Mouse (Mus musculus) lung, embryonic 15.5 days (tissue): ENCODE measurements around the gene Xlr5b. TPM values are rescaled to one million over a fixed set of nuclear protein-coding genes. Genes with fewer than 3 reads are reported as not detected.
"Not testable (repeated sequence)": the region's sequence is repeated elsewhere in the genome, so short reads cannot be mapped to it uniquely, and the experiment has no call there.

Experiments used
- ATAC-seq: fragments of 200-750 bp; cut with Nextera tagmentation; 2 replicates; pipeline ENCODE4 v1.8.0; 2017; ENCODE audit warnings: moderate number of reproducible peaks, borderline replicate concordance; ENCODE audit not compliant: low FRiP score, low TSS enrichment; ENCODE audit errors: extremely low read depth
- H3K27ac ChIP-seq: fragments of 300-500 bp; sonication (generic); 2 replicates; pipeline ENCODE4 v1.5.1; 2015; ENCODE audit warnings: moderate library complexity, mild to moderate bottlenecking, inconsistent platforms
- H3K27me3 ChIP-seq: fragments of 300-500 bp; sonication (generic); 2 replicates; pipeline ENCODE4 v1.6.1; 2015; ENCODE audit warnings: inconsistent platforms
- H3K36me3 ChIP-seq: fragments of 300-500 bp; sonication (generic); 2 replicates; pipeline ENCODE4 v1.6.1; 2015; ENCODE audit warnings: inconsistent platforms
- H3K4me1 ChIP-seq: fragments of 300-500 bp; sonication (generic); 2 replicates; pipeline ENCODE4 v1.6.1; 2015; ENCODE audit warnings: inconsistent platforms
- H3K4me2 ChIP-seq: fragments of 300-500 bp; sonication (generic); 2 replicates; pipeline ENCODE4 v1.6.1; 2015; ENCODE audit warnings: inconsistent platforms, mild to moderate bottlenecking, moderate library complexity
- H3K4me3 ChIP-seq: fragments of 300-500 bp; sonication (generic); 2 replicates; pipeline ENCODE4 v1.5.1; 2015; ENCODE audit warnings: mild to moderate bottlenecking, inconsistent platforms
- H3K9ac ChIP-seq: fragments of 300-500 bp; sonication (generic); 2 replicates; pipeline ENCODE4 v1.6.1; 2015; ENCODE audit warnings: inconsistent platforms
- H3K9me3 ChIP-seq: fragments of 300-500 bp; sonication (generic); 2 replicates; pipeline ENCODE4 v1.6.1; 2016; ENCODE audit warnings: inconsistent platforms
- WGBS: fragments of 180-500 bp; shearing (Covaris S2); methylation state at CpG from one replicate; pipeline ENCODE4 v1.1.7; 2015; 5-methylcytosine and 5-hydroxymethylcytosine counted together
- polyA plus RNA-seq: library from polyadenylated mRNA; unstranded; fragments of >200 nt; fragmentation: Nextera tagmentation; extraction: Ambion mirVana; gene quantifications from 2 replicates; pipeline ENCODE4 v1.2.1, GENCODE M21; 2015

Xlr5b gene
- polyA plus RNA-seq: not detected in 2 replicates

- WGBS: no CpG with 5 or more reads among the region's 20 CpGs
- not testable (repeated sequence) for H3K27me3 ChIP-seq, H3K36me3 ChIP-seq, H3K4me3 ChIP-seq, H3K27ac ChIP-seq, H3K4me1 ChIP-seq, H3K9me3 ChIP-seq, H3K4me2 ChIP-seq, ATAC-seq, H3K9ac ChIP-seq
These were observed at the start of gene Xlr5b for GRCm38 (mm10) chrX:73148496-73148895. Xlr5b (plus strand) TSS chrX:73148796.

DNA sequence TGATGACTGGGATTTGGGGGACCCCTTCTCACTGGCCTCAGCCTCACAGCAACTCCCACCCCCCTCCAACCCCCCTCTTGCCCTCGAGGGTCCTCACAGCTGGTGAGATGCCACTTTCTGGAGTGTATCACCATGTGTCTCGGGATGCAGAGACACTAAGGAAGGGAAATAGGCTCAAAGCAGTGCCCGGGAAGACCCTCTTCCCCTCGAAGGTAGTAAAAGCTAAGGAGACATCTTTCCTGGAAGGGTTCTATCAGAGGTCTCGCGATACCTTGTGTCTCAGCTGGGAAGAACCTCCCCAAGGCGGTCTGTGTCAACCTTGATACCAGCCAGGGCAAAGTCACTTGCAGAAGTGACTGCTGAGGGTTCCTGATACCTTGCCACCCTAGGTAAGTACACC is 31.8 kb upstream of the Xlr5b start, which contains the start of gene Gm14685:
TSS of gene Gm14685 (plus strand) at position 301 of the 400 bp plus-strand sequence.
- H3K4me2 ChIP-seq, ATAC-seq, H3K9me3 ChIP-seq, H3K27ac ChIP-seq, H3K27me3 ChIP-seq, H3K4me3 ChIP-seq, H3K36me3 ChIP-seq, H3K4me1 ChIP-seq, H3K9ac ChIP-seq: not testable (repeated sequence)
- WGBS: no CpG with 5 or more reads among the region's 7 CpGs

- not testable (repeated sequence) for H3K9me3 ChIP-seq, H3K4me2 ChIP-seq, H3K4me1 ChIP-seq, H3K36me3 ChIP-seq, H3K27ac ChIP-seq, H3K4me3 ChIP-seq, H3K9ac ChIP-seq, H3K27me3 ChIP-seq
- peak; percentile 46 for ATAC-seq
- WGBS: no CpG with 5 or more reads among the region's 12 CpGs
These were observed 25.5 kb upstream of the Xlr5b start for GRCm38 (mm10) chrX:73122859-73123829.

GRCm38 (mm10) chrX:73143218-73143618 is 5.4 kb upstream of the Xlr5b start:
- H3K9me3 ChIP-seq, H3K4me1 ChIP-seq, H3K4me2 ChIP-seq, H3K36me3 ChIP-seq, H3K27me3 ChIP-seq, H3K27ac ChIP-seq, H3K4me3 ChIP-seq, H3K9ac ChIP-seq: not testable (repeated sequence)
- no CpG with 5 or more reads among the region's 7 CpGs for WGBS
- ATAC-seq: peak; percentile 52

DNA sequence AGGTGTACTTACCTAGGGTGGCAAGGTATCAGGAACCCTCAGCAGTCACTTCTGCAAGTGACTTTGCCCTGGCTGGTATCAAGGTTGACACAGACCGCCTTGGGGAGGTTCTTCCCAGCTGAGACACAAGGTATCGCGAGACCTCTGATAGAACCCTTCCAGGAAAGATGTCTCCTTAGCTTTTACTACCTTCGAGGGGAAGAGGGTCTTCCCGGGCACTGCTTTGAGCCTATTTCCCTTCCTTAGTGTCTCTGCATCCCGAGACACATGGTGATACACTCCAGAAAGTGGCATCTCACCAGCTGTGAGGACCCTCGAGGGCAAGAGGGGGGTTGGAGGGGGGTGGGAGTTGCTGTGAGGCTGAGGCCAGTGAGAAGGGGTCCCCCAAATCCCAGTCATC is 754 bp downstream of the Xlr5b start, which contains the start of gene DXBay18:
TSS of gene DXBay18 (minus strand) at position 101 of the 400 bp plus-strand sequence.
- not testable (repeated sequence) for H3K36me3 ChIP-seq, H3K9me3 ChIP-seq, H3K4me1 ChIP-seq, H3K4me2 ChIP-seq, ATAC-seq, H3K9ac ChIP-seq, H3K4me3 ChIP-seq, H3K27me3 ChIP-seq, H3K27ac ChIP-seq
- WGBS: no CpG with 5 or more reads among the region's 7 CpGs

DNA sequence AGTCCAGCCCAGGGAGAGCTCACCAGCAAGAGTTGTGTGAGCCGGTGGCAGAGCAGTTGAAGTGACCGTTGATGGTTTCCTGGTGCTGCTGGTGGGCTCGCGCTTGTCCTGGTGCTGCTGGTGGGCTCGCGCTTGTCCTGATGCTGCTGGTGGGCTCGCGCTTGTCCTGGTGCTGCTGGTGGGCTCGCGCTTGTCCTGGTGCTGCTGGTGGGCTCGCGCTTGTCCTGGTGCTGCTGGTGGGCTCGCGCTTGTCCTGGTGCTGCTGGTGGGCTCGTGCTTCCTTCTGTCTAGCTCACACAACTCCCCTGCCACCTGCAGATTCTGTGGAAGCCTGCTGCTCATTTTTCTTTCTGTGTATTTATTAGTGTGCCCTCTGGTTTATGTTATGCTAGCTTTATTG is 28.3 kb downstream of the Xlr5b start, which contains the start of gene Spin2d:
TSS of gene Spin2d (minus strand) at position 101 of the 400 bp plus-strand sequence.
- H3K36me3 ChIP-seq, H3K4me1 ChIP-seq, H3K9ac ChIP-seq, H3K9me3 ChIP-seq, H3K4me3 ChIP-seq, ATAC-seq, H3K27ac ChIP-seq, H3K4me2 ChIP-seq, H3K27me3 ChIP-seq: not testable (repeated sequence)
- 59% methylated on average over 5 of the region's 15 CpGs for WGBS

GRCm38 (mm10) chrX:73191934-73192333 is 43.3 kb downstream of the Xlr5b start, which contains the start of gene Xlr3b:
Xlr3b (plus strand) TSS chrX:73192207.
- not testable (repeated sequence) for ATAC-seq, H3K4me3 ChIP-seq, H3K9ac ChIP-seq, H3K36me3 ChIP-seq, H3K9me3 ChIP-seq, H3K27ac ChIP-seq, H3K4me1 ChIP-seq, H3K4me2 ChIP-seq, H3K27me3 ChIP-seq
- 80% methylated on average over 12 of the region's 12 CpGs for WGBS

Other genes starting within 250 kb of the Xlr5b start
- gene Cetn2, start 230.4 kb upstream of the Xlr5b start, polyA plus RNA-seq: 85.8 and 87.0 TPM in 2 replicates
- 19.9 and 21.0 TPM in 2 replicates for gene Nsdhl, start 230.2 kb upstream of the Xlr5b start, polyA plus RNA-seq
- 7.1 TPM in 2 replicates for gene Zfp185, start 161.5 kb upstream of the Xlr5b start, polyA plus RNA-seq
- gene Pnma5, start 111.7 kb upstream of the Xlr5b start, polyA plus RNA-seq: 0.08 TPM in 1 of 2 replicates, not detected in the other
- 0.17 and 0.18 TPM in 2 replicates for gene Pnma3, start 84.0 kb upstream of the Xlr5b start, polyA plus RNA-seq
- 0.87 and 2.5 TPM in 2 replicates for gene Xlr4a, start 66.3 kb upstream of the Xlr5b start, polyA plus RNA-seq
- gene Xlr3a, start 51.7 kb upstream of the Xlr5b start, polyA plus RNA-seq: 2.2 and 4.1 TPM in 2 replicates
- gene Gm14685, start 31.7 kb upstream of the Xlr5b start, polyA plus RNA-seq: 0.11 and 0.14 TPM in 2 replicates
- gene DXBay18, start 654 bp downstream of the Xlr5b start, polyA plus RNA-seq: not detected in 2 replicates
- gene Spin2d, start 28.2 kb downstream of the Xlr5b start, polyA plus RNA-seq: not detected in 2 replicates
- 9.5 and 10.6 TPM in 2 replicates for gene Xlr3b, start 43.4 kb downstream of the Xlr5b start, polyA plus RNA-seq
- gene Xlr4b, start 65.5 kb downstream of the Xlr5b start, polyA plus RNA-seq: 0.48 and 1.2 TPM in 2 replicates
- 11.7 and 11.9 TPM in 2 replicates for gene F8a, start 79.5 kb downstream of the Xlr5b start, polyA plus RNA-seq
- 0.98 TPM in 1 of 2 replicates, not detected in the other for gene Xlr4c, start 94.3 kb downstream of the Xlr5b start, polyA plus RNA-seq
- gene Xlr3c, start 116.6 kb downstream of the Xlr5b start, polyA plus RNA-seq: not detected in 2 replicates
- 0.17 TPM in 1 of 2 replicates, not detected in the other for gene Xlr5a, start 144.2 kb downstream of the Xlr5b start, polyA plus RNA-seq
- not detected in 2 replicates for gene Xlr5c, start 144.2 kb downstream of the Xlr5b start, polyA plus RNA-seq
- gene Gm45015, start 188.0 kb downstream of the Xlr5b start, polyA plus RNA-seq: not detected in 2 replicates
- gene Zfp275, start 193.8 kb downstream of the Xlr5b start, polyA plus RNA-seq: 13.3 and 13.5 TPM in 2 replicates
- gene Gm18336, start 249.9 kb downstream of the Xlr5b start, polyA plus RNA-seq: not detected in 2 replicates